Mouse (Mus musculus) embryonic facial prominence, embryonic 13.5 days (tissue): ENCODE data around the gene Slc16a6. TPM values are rescaled to one million over a fixed set of nuclear protein-coding genes. Genes with fewer than 3 reads are reported as not detected.

ENCODE experiments used
- ATAC-seq: fragments of 200-750 bp; cut with Nextera tagmentation; 2 replicates; pipeline ENCODE4 v1.8.0; 2017; ENCODE audit warnings: low read depth; ENCODE audit not compliant: insufficient number of reproducible peaks, insufficient read depth, low FRiP score, low TSS enrichment
- H3K27ac ChIP-seq: fragments of 300-500 bp; sonication (generic); 2 replicates; pipeline ENCODE4 v1.5.1; 2015; ENCODE audit warnings: moderate library complexity, mild to moderate bottlenecking, inconsistent platforms
- H3K27me3 ChIP-seq: fragments of 300-500 bp; sonication (generic); 2 replicates; pipeline ENCODE4 v1.6.1; 2015; ENCODE audit warnings: mild to moderate bottlenecking, inconsistent platforms
- H3K36me3 ChIP-seq: fragments of 300-500 bp; sonication (generic); 2 replicates; pipeline ENCODE4 v1.6.1; 2015; ENCODE audit warnings: mild to moderate bottlenecking, inconsistent platforms
- H3K4me1 ChIP-seq: fragments of 300-500 bp; sonication (generic); 2 replicates; pipeline ENCODE4 v1.6.1; 2015; ENCODE audit warnings: inconsistent platforms
- H3K4me2 ChIP-seq: fragments of 300-500 bp; sonication (generic); 2 replicates; pipeline ENCODE4 v1.6.1; 2015; ENCODE audit warnings: moderate library complexity, mild to moderate bottlenecking, inconsistent platforms
- H3K4me3 ChIP-seq: fragments of 300-500 bp; sonication (generic); 2 replicates; pipeline ENCODE4 v1.5.1; 2015; ENCODE audit warnings: mild to moderate bottlenecking, inconsistent platforms
- H3K9ac ChIP-seq: fragments of 300-500 bp; sonication (generic); 2 replicates; pipeline ENCODE4 v1.6.1; 2015; ENCODE audit warnings: mild to moderate bottlenecking, inconsistent platforms
- H3K9me3 ChIP-seq: fragments of 300-500 bp; sonication (generic); 2 replicates; pipeline ENCODE4 v1.6.1; 2016; ENCODE audit warnings: inconsistent platforms
- WGBS: fragments of 180-500 bp; shearing (Covaris S2); methylation state at CpG from one replicate; pipeline ENCODE4 v1.1.7; 2015; ENCODE audit warnings: mixed read lengths; 5-methylcytosine and 5-hydroxymethylcytosine counted together
- polyA plus RNA-seq: library from polyadenylated mRNA; unstranded; fragments of >200 nt; fragmentation: Nextera tagmentation; extraction: Ambion mirVana; gene quantifications from 2 replicates; pipeline ENCODE4 v1.2.1, GENCODE M21; 2015

Gene Slc16a6
- polyA plus RNA-seq, 1 experiment from 2014 or later = 3.6 TPM

DNA sequence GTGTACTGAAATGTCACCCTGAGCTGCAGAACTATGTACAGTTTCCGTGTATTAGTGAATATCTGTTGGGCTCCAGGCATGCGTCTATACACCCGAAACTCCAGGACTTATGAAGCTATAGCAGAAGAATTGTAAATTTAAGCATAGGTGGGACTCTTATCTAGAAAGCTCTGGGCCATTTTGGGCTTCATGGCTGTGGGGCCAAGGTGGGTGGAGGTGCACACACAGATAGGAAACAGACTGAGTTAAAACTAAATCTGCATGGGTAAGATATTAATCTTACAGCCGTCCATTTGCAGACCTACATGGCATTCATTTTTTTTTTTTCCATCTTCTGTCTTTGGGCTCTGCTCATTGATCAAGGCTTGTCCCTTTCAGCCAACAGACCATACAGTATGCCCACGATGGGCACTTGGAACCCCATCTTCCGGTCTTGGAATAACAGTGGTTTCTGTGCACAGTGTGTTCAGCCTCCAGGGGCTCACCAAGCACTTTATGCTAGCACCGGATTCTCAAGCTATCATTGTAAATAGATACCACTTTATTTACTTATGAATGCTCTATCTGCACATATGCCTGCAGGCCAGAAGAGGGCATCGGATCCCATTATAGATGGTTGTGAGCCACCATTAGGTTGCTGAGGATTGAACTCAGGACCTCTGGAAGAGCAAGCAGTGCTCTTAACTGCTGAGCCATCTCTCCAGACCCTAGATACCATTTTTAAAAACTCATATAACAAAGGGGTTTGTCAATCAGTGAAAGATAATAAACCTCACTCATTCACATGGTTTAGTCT is 29.7 kb downstream of the Slc16a6 start:
- Histone ChIP-seq H3K4me2 (no peak overlapping the region), H3K4me3 (no peak overlapping the region), H3K9ac (no peak overlapping the region), H3K27ac (no peak overlapping the region), H3K4me1 (peaks cover 20% of the 10 kb centered on the region), H3K27me3 (no peaks in the 10 kb centered on the region; the same call in 1 of the 2 replicates), H3K36me3 (no peaks in the 10 kb centered on the region), H3K9me3 (no peaks in the 10 kb centered on the region)
- WGBS = 88% methylated on average over 8 of the region's 8 CpGs
- no peak for ATAC-seq

DNA sequence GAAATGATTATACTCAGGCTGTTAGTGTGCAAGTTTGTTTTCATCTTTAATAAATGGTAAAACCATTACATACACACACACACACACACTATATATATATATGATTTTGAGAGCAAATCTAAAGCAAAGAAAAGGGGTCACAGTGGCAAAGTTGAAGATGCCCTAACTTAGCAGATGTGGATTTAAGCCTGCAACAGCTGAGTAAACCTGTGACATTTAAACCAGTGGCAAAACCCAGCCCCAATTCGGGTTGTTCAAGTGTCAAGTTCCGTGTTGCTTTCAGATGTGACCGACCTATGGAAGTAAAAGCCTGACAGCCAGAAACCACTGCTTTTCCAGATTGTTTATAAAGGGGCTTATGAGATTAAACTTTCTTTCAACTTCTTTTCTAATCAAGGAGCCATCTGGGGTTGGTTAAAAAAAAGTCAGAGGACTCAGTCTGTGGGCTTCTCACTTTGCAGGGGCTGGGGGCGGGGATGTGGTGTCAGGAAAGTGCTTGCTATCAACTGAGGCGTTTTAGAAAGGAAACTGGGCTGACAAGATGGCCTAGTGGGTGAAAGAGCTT is 31.1 kb downstream of the Slc16a6 start:
- Histone ChIP-seq H3K4me2 (no peak overlapping the region), H3K4me3 (no peak overlapping the region), H3K27ac (no peak overlapping the region), H3K36me3 (peaks cover 12% of the 10 kb centered on the region), H3K27me3 (no peaks in the 10 kb centered on the region; the same call in 1 of the 2 replicates), H3K4me1 (peaks cover 20% of the 10 kb centered on the region), H3K9ac (no peak overlapping the region), H3K9me3 (no peaks in the 10 kb centered on the region)
- no peak for ATAC-seq
- WGBS = 20% methylated on average over 5 of the region's 5 CpGs

DNA sequence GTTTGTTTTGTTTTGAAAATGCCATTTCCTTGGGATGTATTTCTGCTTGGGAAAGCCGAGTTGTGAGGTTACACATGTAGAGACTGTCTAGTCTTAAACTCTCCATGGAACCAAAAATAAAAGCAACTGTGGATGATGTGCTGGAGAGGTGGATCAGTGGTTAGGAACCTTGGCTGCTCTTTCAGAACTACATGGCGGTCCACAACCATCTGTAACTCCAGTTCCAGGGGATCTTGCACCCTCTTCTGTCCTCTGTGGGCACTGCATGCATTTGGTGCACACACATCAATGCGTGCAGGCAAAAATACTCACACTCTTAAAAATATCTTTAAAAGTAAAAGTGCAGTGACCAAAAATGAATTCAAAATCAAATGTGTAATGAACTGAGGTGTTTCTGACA is 32.3 kb downstream of the Slc16a6 start:
- Histone ChIP-seq H3K4me1 (peaks cover 20% of the 10 kb centered on the region), H3K4me3 (no peak overlapping the region), H3K4me2 (no peak overlapping the region), H3K27ac (no peak overlapping the region), H3K27me3 (no peaks in the 10 kb centered on the region; the same call in 1 of the 2 replicates), H3K36me3 (peaks cover 23% of the 10 kb centered on the region), H3K9me3 (no peaks in the 10 kb centered on the region), H3K9ac (no peak overlapping the region)
- ATAC-seq = no peak
- WGBS = 62% methylated on average over 3 of the region's 3 CpGs

DNA sequence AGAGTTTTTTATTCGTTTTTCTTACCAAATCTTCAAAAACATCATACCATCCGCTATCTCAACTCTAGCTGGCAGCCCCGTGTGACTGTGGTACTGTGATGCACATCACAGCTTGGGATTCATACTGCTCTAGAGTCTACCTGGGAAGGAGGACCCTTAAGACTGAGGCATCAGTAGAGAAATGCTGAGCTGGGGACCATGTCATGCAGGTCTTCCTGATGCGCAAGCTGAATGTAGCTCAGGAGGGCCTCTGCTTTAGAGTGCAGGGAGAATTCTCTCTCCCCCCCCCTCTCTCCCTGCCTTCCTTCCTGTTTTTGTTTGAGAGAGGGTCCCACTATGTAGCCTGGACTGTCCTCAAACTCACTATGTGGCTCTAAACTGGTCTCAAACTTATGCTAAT is 32.8 kb downstream of the Slc16a6 start:
- no peak; the same call in 1 of the 2 replicates for ATAC-seq
- peaks cover 20% of the 10 kb centered on the region for H3K4me1 ChIP-seq
- H3K9me3 ChIP-seq = no peaks in the 10 kb centered on the region
- no peaks in the 10 kb centered on the region; the same call in 1 of the 2 replicates for H3K27me3 ChIP-seq
- H3K9ac ChIP-seq = no peak overlapping the region
- WGBS = 55% methylated on average over 4 of the region's 4 CpGs
- no peak overlapping the region for H3K27ac ChIP-seq
- H3K4me2 ChIP-seq = peak overlapping the region; percentile 87
- H3K4me3 ChIP-seq = peak overlapping the region; percentile 53
- H3K36me3 ChIP-seq = peaks cover 28% of the 10 kb centered on the region

DNA sequence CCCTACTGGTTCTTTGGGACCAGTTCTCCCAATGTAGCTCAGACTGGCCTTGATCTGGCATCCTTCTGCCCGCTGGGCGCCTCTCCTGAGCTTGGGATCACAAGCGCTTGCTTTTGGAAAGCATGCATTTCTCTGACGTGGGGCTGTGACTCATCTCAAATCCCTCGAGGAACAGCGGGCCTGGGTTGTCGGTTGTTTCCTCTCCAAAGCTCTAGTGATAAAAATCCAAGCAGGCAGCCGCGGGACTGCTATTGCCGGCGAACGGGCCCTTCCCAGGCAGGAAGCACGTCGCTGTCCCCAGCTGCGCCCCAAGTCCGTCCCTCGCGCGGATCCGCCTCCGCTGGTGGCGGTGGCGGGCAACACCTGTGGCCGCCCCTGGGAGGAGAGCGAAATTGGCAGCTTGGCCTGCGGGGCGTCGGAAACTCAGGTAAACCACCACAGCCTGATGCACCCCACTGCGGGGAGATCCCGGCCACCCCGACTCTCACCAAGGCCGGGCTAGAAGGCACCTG is 33.5 kb downstream of the Slc16a6 start:
- H3K9ac ChIP-seq = peak overlapping the region; percentile 72
- H3K4me2 ChIP-seq = peak overlapping the region; percentile 87
- no peaks in the 10 kb centered on the region; the same call in 1 of the 2 replicates for H3K27me3 ChIP-seq
- peaks cover 16% of the 10 kb centered on the region for H3K4me1 ChIP-seq
- under 1% methylated on average over 32 of the region's 32 CpGs for WGBS
- peak overlapping the region; percentile 53 for H3K4me3 ChIP-seq
- H3K36me3 ChIP-seq = peaks cover 36% of the 10 kb centered on the region
- H3K27ac ChIP-seq = no peak overlapping the region
- ATAC-seq = no peak
- no peaks in the 10 kb centered on the region for H3K9me3 ChIP-seq

DNA sequence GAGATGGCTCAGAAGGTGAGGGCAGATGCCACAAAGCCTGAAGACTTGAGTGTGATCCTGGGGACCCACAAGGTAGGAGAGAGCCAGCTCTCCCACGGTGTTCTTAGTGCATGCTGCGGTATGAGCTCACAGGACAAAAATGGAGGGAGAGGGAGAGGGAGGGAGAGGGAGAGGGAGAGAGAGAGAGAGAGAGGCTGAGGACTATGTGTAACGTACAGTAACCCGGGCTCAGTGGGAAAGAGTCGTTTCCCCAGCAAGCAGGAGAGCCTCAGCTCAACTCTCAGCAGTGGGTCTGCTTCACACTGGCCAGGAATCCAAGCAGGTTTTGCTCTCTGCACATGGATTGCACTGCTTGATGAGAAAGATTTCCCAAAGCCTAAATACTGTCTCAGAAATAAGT is 34.2 kb downstream of the Slc16a6 start:
- H3K9ac ChIP-seq = no peak overlapping the region
- peaks cover 16% of the 10 kb centered on the region for H3K4me1 ChIP-seq
- no peaks in the 10 kb centered on the region; the same call in 1 of the 2 replicates for H3K27me3 ChIP-seq
- no peak; the same call in 1 of the 2 replicates for ATAC-seq
- no peaks in the 10 kb centered on the region for H3K9me3 ChIP-seq
- WGBS = 15% methylated on average over 5 of the region's 5 CpGs
- no peak overlapping the region for H3K27ac ChIP-seq
- H3K4me2 ChIP-seq = peak overlapping the region; percentile 87
- peak overlapping the region; percentile 53; the same call in 1 of the 2 replicates for H3K4me3 ChIP-seq
- peaks cover 43% of the 10 kb centered on the region for H3K36me3 ChIP-seq

DNA sequence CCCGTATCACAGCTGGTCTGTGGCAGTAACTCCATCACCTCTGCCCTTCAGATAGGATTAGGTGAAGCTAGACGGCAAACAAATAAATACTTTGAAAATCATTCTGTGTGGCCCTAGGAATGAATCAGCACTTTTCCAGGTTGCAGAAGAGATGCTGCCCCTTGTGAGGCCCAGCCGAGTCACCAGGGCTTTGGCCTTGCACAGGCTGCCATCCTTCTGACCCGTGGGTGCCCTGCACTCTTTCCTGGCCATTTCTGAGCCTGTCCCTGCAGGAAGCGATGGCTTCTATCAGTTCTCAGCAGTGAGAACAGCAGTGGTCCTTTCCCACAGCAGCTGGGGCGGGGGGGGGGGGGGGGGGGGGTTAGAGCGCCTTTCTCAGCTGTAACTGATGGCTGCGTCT is 36.5 kb downstream of the Slc16a6 start:
- WGBS = 69% methylated on average over 7 of the region's 8 CpGs
- H3K27me3 ChIP-seq = no peaks in the 10 kb centered on the region; the same call in 1 of the 2 replicates
- no peak overlapping the region for H3K9ac ChIP-seq
- peaks cover 16% of the 10 kb centered on the region for H3K4me1 ChIP-seq
- H3K4me3 ChIP-seq = no peak overlapping the region
- no peak for ATAC-seq
- H3K4me2 ChIP-seq = no peak overlapping the region
- H3K36me3 ChIP-seq = peaks cover 56% of the 10 kb centered on the region
- no peak overlapping the region for H3K27ac ChIP-seq
- no peaks in the 10 kb centered on the region for H3K9me3 ChIP-seq

DNA sequence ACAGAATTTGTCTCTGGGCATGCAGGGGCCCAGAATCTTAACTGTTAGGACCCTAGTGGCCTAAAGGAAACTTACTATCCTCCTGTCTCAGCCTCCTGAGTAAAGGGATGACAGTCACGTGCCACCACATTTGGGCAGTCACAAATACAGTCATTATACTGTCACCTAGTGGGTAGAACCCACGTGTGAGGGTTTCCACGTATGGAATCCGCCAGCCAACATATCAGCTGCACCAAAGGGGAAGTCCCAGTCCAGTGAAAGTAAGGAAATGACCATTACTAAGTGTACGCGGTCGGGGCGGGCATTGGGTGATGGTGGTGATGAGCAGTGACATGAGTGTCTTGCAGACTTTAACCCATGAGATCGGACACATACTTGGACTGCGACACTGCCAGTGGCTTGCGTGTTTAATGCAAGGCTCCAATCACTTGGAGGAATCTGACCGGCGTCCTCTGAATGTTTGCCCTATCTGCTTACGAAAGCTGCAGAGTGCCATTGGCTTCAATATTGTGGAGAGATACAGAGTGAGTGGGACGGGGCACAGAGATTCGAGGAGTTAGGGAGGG is 39.1 kb downstream of the Slc16a6 start:
- Histone ChIP-seq H3K36me3 (peaks cover 79% of the 10 kb centered on the region), H3K4me2 (no peak overlapping the region), H3K4me3 (no peak overlapping the region), H3K27me3 (no peaks in the 10 kb centered on the region), H3K4me1 (peaks cover 8% of the 10 kb centered on the region), H3K27ac (no peak overlapping the region), H3K9me3 (no peaks in the 10 kb centered on the region), H3K9ac (no peak overlapping the region)
- no peak for ATAC-seq
- 93% methylated on average over 16 of the region's 16 CpGs for WGBS

- Histone ChIP-seq H3K4me2 (no peak overlapping the region), H3K4me3 (no peak overlapping the region), H3K9me3 (no peaks in the 10 kb centered on the region), H3K27me3 (no peaks in the 10 kb centered on the region), H3K27ac (no peak overlapping the region), H3K36me3 (peaks cover 33% of the 10 kb centered on the region), H3K4me1 (peaks cover 15% of the 10 kb centered on the region), H3K9ac (no peak overlapping the region)
- ATAC-seq = no peak
- 93% methylated on average over 5 of the region's 5 CpGs for WGBS
Measured at GRCm38 (mm10) chr11:109427353-109427752, 46.0 kb downstream of the Slc16a6 start.

- no peak for ATAC-seq
- Histone ChIP-seq H3K4me2 (peak overlapping the region; percentile 66), H3K36me3 (peaks cover 27% of the 10 kb centered on the region), H3K27ac (peak overlapping the region; percentile 77), H3K4me3 (peak overlapping the region; percentile 70), H3K27me3 (no peaks in the 10 kb centered on the region), H3K4me1 (peaks cover 11% of the 10 kb centered on the region), H3K9ac (peak overlapping the region; percentile 83), H3K9me3 (no peaks in the 10 kb centered on the region)
- under 1% methylated on average over 11 of the region's 11 CpGs for WGBS
Measured at GRCm38 (mm10) chr11:109426272-109426586, 47.2 kb downstream of the Slc16a6 start.

GRCm38 (mm10) chr11:109425392-109426271 is 47.8 kb downstream of the Slc16a6 start, which contains the start of gene Amz2:
Gene Amz2, plus strand, starts transcription at chr11:109425946.
- Histone ChIP-seq H3K4me2 (peak within 1 kb of the TSS; percentile 66), H3K9ac (peak within 1 kb of the TSS; percentile 83), H3K4me3 (peak within 1 kb of the TSS; percentile 70), H3K27ac (peak within 1 kb of the TSS; percentile 77), H3K27me3 (no peaks in the 10 kb centered on the region), H3K9me3 (no peaks in the 10 kb centered on the region), H3K4me1 (peaks cover 9% of the 10 kb centered on the region), H3K36me3 (peaks cover 21% of the 10 kb centered on the region)
- peak; percentile 94 for ATAC-seq
- under 1% methylated on average over 65 of the region's 65 CpGs for WGBS
